Comparison of ENCODE assay signal across 18 mouse cellular contexts in the genomic region with DNA sequence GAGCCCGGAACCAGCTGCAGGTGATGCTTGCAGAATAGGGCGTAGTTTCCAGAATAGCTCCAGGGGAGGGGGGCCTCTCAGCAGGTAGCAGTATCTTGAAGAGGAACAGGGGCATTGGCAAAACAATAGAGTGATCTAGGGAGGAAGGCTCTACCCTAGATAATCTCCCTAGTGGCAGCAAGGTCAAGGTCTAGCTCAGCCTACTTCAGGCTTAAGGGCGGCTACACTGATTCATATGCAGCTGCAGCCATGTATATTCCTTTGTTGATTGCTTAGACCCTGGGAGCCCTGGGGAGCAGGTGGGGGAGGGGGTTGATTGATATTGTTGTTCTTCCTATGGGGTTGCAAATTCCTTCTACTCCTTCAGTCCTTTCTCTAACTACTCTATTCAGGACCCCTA.
"Had no signal": no experiment of that assay in that cellular context is flagged by ENCODE, and none has a peak within 500 bp of the region (broad histone marks: within the 10 kb centered on the region; RNA-seq: fewer than 3 reads in every experiment).

No protein-coding gene starts in this region.

- H3K4me1 ChIP-seq: neural tube, embryonic 15.5 days had no signal

- H3K9ac ChIP-seq: lung, embryonic 14.5 days; midbrain, embryonic 12.5 days; neural tube, embryonic 13.5 days; neural tube, embryonic 15.5 days had no signal

- H3K4me2 ChIP-seq: lung, embryonic 14.5 days; midbrain, embryonic 12.5 days; neural tube, embryonic 13.5 days; neural tube, embryonic 15.5 days had no signal

- H3K27me3 ChIP-seq: midbrain, embryonic 12.5 days; neural tube, embryonic 13.5 days; neural tube, embryonic 15.5 days had no signal

- H3K9me3 ChIP-seq: midbrain, embryonic 10.5 days; midbrain, embryonic 12.5 days; neural tube, embryonic 13.5 days; neural tube, embryonic 15.5 days had no signal

- DNase-seq: lung, adult 18-20 months; lung, embryonic 14.5 days; lung, postnatal 10 days; lung, postnatal 4 days; retina, postnatal 1 day; right cerebral cortex, adult 18-20 months; right cerebral cortex, postnatal 25 days; right cerebral cortex, postnatal 4 days; spleen, adult 18-20 months; thymus, adult 18-20 months; thymus, postnatal 14 days; thymus, postnatal 36 days had no signal

- H3K4me3 ChIP-seq: midbrain, embryonic 10.5 days; midbrain, embryonic 12.5 days; myocyte; neural tube, embryonic 13.5 days; neural tube, embryonic 15.5 days had no signal

- H3K36me3 ChIP-seq: midbrain, embryonic 10.5 days; midbrain, embryonic 12.5 days; neural tube, embryonic 13.5 days; neural tube, embryonic 15.5 days had no signal

- ATAC-seq: midbrain, embryonic 16.5 days had no signal

- H3K27ac ChIP-seq: midbrain, embryonic 10.5 days; midbrain, embryonic 12.5 days; neural tube, embryonic 13.5 days; neural tube, embryonic 15.5 days had no signal
